Mouse (Mus musculus): ENCODE results near the gene Morc2a.
"Not testable (repeated sequence)": the region's sequence is repeated elsewhere in the genome, so short reads cannot be mapped to it uniquely, and the experiment has no call there.

Gene Morc2a

GRCm38 (mm10) chr11:3648964-3649841, at the start of gene Morc2a:
Morc2a (plus strand) TSS chr11:3649191.
- peak; percentile 98 to 99 for DNase-seq (ENCODE audit: low spot score in 2 of 2)

GRCm38 (mm10) chr11:3601966-3602365, 47.0 kb upstream of the Morc2a start:
- DNase-seq (ENCODE audit: low spot score in 2 of 2): not testable (repeated sequence)

DNA sequence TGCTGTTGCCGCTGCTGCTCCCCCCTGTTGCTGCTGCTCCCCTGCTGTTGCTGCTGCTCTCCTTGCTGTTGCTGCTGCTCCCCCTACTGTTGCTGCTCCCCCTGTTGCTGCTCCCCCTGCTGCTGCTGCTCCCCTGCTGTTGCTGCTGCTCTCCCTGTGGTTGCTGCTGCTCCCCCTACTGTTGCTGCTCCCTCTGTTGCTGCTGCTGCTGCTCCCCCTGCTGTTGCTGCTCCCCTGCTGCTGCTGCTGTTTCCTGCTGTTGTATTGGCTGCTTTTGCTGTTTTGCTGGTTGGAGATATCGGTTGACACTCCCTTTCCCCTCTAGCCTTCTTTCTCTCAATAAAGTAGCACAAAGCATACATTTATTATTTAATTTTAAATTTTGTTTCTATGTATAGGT, 46.3 kb upstream of the Morc2a start:
- DNase-seq (ENCODE audit: low spot score in 2 of 2): not testable (repeated sequence)

DNA sequence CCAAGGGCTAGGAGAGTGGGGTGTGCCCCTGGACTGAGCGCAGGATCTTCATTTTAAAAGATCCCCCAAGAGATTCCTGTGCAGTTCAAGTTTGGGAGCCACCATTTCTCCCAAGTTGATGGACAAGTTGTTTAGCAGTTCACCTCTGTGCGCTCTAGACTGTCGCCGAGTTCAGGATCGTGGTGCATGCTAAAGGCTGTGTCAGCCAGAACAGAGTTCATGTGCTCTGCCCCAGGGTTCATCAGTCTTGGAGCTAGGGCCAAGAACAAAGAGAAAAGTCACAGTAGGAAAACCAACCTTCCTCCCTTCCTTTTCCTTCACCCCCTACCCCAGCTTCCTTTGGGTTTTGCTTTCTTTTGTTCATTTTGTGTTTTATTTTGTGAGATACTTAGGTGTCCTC, 42.5 kb upstream of the Morc2a start:
- no peak for DNase-seq (ENCODE audit: low spot score in 2 of 2)

DNA sequence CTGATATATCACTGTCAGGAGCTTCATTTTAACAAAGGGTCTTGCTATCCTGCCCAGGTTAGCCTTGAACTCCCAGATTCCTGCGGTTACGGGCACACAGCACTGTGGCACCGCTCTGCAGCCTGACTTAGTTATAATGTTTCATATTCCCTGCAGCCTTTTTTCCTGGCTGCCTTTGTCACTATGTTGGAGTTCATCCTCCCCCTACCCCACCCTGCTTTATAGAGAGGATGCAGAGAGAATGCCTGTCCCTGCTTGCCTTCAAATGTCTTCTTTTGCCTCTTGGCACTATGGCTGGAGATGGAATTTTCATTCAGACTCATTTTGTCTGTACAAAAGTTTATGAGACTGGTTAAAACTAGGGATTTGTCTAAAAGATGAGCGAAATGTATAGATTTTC, 33.4 kb upstream of the Morc2a start:
- DNase-seq (ENCODE audit: low spot score in 2 of 2): no peak

- no peak for DNase-seq (ENCODE audit: low spot score in 2 of 2)
These were observed 26.2 kb upstream of the Morc2a start for GRCm38 (mm10) chr11:3622826-3623225.

- DNase-seq (ENCODE audit: low spot score in 2 of 2): no peak
These were observed 24.5 kb upstream of the Morc2a start for GRCm38 (mm10) chr11:3624391-3625027.

GRCm38 (mm10) chr11:3628999-3629491, 19.9 kb upstream of the Morc2a start:
- DNase-seq (ENCODE audit: low spot score in 2 of 2): peak; percentile 23 to 30

DNA sequence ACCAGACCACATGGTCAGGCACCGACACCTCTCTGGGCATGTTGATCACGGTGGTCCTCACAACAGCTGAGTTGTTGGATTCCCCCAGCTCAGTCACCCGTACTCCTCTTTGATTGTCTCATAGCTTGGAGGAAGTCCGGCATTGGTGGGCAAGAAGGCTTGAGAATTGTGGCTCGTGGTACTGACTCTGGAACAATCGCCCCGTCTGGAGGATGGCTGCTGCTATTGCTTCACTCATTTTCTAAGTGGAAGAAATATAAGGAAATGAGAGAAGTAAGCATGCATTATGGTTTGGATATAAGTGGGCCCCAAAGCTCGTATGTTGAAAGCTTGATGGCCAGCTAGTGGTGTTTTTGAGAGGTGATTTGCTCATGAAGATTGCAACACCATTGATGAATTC, 15.7 kb upstream of the Morc2a start:
- DNase-seq (ENCODE audit: low spot score in 2 of 2): peak in 1 of 2 experiments; percentile 33

GRCm38 (mm10) chr11:3647688-3648087, 1.3 kb upstream of the Morc2a start:
- no peak for DNase-seq (ENCODE audit: low spot score in 2 of 2)

GRCm38 (mm10) chr11:3648305-3648963, 557 bp upstream of the Morc2a start:
- DNase-seq (ENCODE audit: low spot score in 2 of 2): peak; percentile 34 to 40

DNA sequence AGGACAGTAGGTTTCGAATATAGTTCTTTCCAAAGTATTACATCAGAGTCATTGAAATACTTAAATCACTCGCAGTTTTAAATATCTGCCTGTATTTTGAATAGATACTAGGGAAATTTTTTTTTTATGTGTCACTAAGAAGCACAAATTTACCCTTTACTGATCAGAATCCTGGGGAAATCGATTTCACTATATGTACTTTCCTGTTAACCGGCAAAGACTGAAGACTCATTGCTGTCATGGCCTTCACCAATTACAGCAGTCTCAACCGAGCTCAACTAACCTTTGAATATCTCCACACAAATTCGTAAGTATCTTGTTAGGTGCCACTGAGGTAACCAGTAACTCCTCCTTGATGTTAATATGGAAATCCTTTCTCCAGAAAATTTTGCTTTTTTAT, 1.1 kb downstream of the Morc2a start:
- no peak for DNase-seq (ENCODE audit: low spot score in 2 of 2)

GRCm38 (mm10) chr11:3661964-3662363, 13.0 kb downstream of the Morc2a start:
- no peak for DNase-seq (ENCODE audit: low spot score in 2 of 2)

DNA sequence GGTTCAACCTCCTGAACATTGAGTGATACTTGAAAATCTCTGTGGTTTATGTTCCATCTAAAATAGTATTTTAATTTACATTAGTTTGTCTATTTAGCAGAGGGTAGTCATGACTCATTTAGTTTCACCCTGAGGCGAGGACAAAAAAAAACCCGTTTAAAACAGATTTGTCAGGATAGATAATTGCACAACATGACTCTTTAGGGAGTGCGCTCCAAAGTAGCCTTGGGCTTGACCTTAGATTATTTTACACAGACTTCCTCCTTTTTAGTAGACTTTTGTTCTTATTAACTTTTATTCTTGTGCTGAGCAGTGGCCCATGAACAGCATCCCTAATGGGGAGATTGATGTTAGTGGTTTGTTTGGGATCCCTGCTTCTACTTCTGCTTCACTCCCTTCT, 18.5 kb downstream of the Morc2a start:
- DNase-seq (ENCODE audit: low spot score in 2 of 2): no peak

- DNase-seq (ENCODE audit: low spot score in 2 of 2): no peak
These were observed 19.8 kb downstream of the Morc2a start for GRCm38 (mm10) chr11:3668768-3669167.

DNA sequence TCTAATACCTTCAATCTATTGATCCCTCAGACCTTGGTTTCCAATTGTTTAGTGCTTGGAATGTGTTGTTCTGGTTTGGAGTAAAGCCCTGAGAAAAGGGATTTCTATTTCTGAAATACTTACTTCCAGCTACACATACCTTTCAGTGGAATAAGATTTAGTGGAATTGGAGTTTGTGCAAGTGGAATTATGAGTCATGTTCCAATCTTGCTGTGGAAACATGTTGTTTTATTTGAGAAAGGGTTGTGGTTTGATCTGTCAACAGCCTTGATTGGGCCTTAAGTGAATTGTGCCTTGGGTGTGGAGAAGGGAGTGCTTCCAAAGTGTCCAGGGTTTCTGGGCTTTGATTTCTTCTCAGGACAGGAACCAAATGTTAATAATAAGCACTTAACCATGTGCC, 20.9 kb downstream of the Morc2a start:
- DNase-seq (ENCODE audit: low spot score in 2 of 2): no peak

DNA sequence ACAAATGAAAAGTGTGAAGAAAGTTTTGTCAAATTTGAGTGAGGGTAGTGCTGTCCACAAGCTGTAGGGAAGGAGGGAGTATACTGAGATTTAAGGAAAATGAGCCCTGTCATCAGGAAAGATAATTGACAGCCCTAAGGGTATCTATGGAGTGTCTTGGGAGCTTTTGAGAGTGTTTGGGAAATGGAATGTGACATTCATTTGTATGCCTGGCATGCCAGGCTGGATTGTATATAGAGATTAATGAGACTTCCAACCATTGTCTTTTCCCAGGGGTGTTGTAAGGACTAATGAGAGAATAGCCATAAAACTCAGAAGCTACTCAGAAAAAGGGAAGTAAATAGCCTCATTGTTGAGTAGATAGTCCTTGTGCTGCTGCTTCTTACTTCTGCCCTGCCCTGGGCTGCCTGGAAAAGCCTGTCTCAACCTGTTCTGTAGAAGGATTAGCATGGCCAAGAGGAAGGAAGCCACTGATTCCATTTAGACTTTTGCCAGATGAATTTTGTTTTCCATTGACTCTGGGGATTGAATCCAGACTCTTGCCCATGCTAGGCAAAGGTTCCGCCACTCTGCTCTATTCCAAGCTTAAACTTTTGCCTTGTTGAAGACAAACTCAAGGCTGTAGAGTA, 22.1 kb downstream of the Morc2a start:
- no peak for DNase-seq (ENCODE audit: low spot score in 2 of 2)

- no peak for DNase-seq (ENCODE audit: low spot score in 2 of 2)
These were observed 25.6 kb downstream of the Morc2a start for GRCm38 (mm10) chr11:3674545-3674944.

DNA sequence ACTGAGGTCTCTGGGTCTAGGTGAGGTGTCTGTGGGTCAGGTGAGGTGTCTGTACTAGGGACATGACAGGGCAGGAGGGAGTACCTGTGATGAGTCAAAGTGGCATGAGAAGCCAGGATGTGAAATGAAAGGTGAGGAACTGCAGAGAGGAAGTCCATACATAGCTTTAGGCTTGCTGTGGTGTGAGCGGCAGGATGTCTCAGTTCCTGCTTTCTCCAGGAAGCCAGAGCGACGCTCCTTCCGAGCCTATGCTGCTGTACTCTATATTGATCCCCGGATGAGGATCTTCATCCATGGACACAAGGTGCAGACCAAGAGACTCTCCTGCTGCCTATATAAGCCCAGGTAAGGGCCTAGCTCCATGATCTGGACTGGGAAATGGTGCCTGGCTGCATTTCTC, 27.4 kb downstream of the Morc2a start:
- DNase-seq (ENCODE audit: low spot score in 2 of 2): no peak

DNA sequence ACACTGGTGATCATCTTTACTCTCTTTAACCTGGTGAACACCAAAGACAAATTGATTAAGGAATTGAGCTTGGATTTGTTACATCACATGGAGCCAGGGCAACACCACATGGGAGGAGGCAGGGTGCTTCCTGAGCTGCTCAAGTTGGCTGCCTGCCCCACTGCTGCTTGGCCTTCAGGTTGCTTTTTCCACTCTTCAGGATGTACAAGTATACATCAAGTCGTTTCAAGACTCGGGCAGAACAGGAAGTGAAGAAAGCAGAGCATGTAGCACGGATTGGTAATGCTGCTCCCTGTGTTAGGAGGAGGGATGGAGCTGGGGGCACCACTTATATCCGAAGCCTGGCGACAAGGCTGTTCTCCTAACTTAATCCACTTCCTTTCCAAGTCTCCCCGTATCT, 28.2 kb downstream of the Morc2a start:
- no peak for DNase-seq (ENCODE audit: low spot score in 2 of 2)

DNA sequence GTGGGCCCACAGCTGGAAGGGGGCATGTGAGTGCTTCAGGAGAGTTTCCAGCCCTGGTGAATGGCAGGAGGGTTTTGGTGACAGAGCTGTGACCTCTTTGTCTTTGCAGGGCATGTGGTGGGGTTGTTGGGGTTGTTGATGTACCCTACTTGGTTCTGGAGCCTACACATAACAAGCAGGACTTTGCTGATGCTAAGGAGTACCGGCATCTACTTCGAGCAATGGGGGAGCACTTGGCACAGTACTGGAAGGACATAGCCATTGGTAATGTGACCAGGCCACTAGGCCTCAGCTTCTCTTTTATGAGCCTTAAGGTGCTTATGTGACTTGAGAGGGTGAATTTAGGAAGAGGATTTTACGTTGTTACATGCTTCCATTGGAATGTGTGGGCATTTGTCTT, 30.8 kb downstream of the Morc2a start:
- no peak for DNase-seq (ENCODE audit: low spot score in 2 of 2)

DNA sequence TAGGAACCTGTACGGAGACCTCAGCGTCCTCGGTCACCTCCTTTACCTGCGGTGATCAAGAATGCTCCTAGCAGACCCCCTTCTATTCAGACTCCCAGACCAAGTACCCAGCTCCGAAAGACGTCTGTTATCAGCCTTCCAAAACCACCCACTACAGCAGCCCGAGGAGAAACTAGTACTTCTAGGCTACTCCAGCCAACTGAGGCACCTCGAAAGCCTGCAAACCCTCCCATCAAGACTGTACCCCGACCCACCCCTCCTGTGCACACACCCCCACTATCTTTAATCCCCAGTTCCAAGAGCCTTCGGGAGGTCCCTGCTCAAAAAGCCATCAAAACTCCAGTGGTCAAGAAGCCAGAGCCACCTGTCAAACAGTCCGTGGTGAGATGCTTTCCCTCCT, 34.7 kb downstream of the Morc2a start:
- no peak for DNase-seq (ENCODE audit: low spot score in 2 of 2)
